Mouse (Mus musculus): Measurements from ENCODE around the gene Stx2.
A peak's percentile ranks its signal among the peaks of the same experiment; 100 is the strongest.
"Not testable (repeated sequence)": the region's sequence is repeated elsewhere in the genome, so short reads cannot be mapped to it uniquely, and the experiment has no call there.

Stx2 gene

GRCm38 (mm10) chr5:129015020-129015419 is 6.6 kb upstream of the Stx2 start:
- no peak for ATAC-seq (ENCODE audit: insufficient number of reproducible peaks, low FRiP score, low TSS enrichment)

GRCm38 (mm10) chr5:129010937-129011336 is 2.6 kb upstream of the Stx2 start:
- no peak for ATAC-seq (ENCODE audit: insufficient number of reproducible peaks, low FRiP score, low TSS enrichment)

- no peak for ATAC-seq (ENCODE audit: insufficient number of reproducible peaks, low FRiP score, low TSS enrichment)
Measured at GRCm38 (mm10) chr5:129009577-129009976, 1.2 kb upstream of the Stx2 start.

- ATAC-seq (ENCODE audit: insufficient number of reproducible peaks, low FRiP score, low TSS enrichment) = peak; percentile 42; the same call in 1 of the 2 replicates
Measured at GRCm38 (mm10) chr5:129008008-129008407, 366 bp downstream of the Stx2 start.

GRCm38 (mm10) chr5:129007105-129007957 is 1.0 kb downstream of the Stx2 start:
- no peak; the same call in 1 of the 2 replicates for ATAC-seq (ENCODE audit: insufficient number of reproducible peaks, low FRiP score, low TSS enrichment)

- ATAC-seq (ENCODE audit: insufficient number of reproducible peaks, low FRiP score, low TSS enrichment) = no peak
Measured at GRCm38 (mm10) chr5:129006031-129006788, 2.2 kb downstream of the Stx2 start.

GRCm38 (mm10) chr5:129005416-129005815 is 3.0 kb downstream of the Stx2 start:
- ATAC-seq (ENCODE audit: insufficient number of reproducible peaks, low FRiP score, low TSS enrichment) = no peak

- ATAC-seq (ENCODE audit: insufficient number of reproducible peaks, low FRiP score, low TSS enrichment) = no peak
Measured at GRCm38 (mm10) chr5:129002571-129003011, 5.8 kb downstream of the Stx2 start.

GRCm38 (mm10) chr5:129000706-129001468 is 7.5 kb downstream of the Stx2 start:
- no peak for ATAC-seq (ENCODE audit: insufficient number of reproducible peaks, low FRiP score, low TSS enrichment)

GRCm38 (mm10) chr5:128987141-128987954 is 21.0 kb downstream of the Stx2 start:
- no peak for ATAC-seq (ENCODE audit: insufficient number of reproducible peaks, low FRiP score, low TSS enrichment)

- ATAC-seq (ENCODE audit: insufficient number of reproducible peaks, low FRiP score, low TSS enrichment) = no peak
Measured at GRCm38 (mm10) chr5:128985946-128986345, 22.4 kb downstream of the Stx2 start.

- no peak for ATAC-seq (ENCODE audit: insufficient number of reproducible peaks, low FRiP score, low TSS enrichment)
Measured at GRCm38 (mm10) chr5:128984536-128984935, 23.8 kb downstream of the Stx2 start.

- peak; percentile 58; the same call in 1 of the 2 replicates for ATAC-seq (ENCODE audit: insufficient number of reproducible peaks, low FRiP score, low TSS enrichment)
Measured at GRCm38 (mm10) chr5:128981607-128982006, 26.8 kb downstream of the Stx2 start.

- ATAC-seq (ENCODE audit: insufficient number of reproducible peaks, low FRiP score, low TSS enrichment) = no peak
Measured at GRCm38 (mm10) chr5:128980857-128981256, 27.5 kb downstream of the Stx2 start.

- ATAC-seq (ENCODE audit: insufficient number of reproducible peaks, low FRiP score, low TSS enrichment) = no peak
Measured at GRCm38 (mm10) chr5:128978957-128979356, 29.4 kb downstream of the Stx2 start.

- not testable (repeated sequence) for ATAC-seq (ENCODE audit: insufficient number of reproducible peaks, low FRiP score, low TSS enrichment)
Measured at GRCm38 (mm10) chr5:128977466-128977865, 30.9 kb downstream of the Stx2 start.

GRCm38 (mm10) chr5:128976266-128976665 is 32.1 kb downstream of the Stx2 start:
- ATAC-seq (ENCODE audit: insufficient number of reproducible peaks, low FRiP score, low TSS enrichment) = no peak

- no peak for ATAC-seq (ENCODE audit: insufficient number of reproducible peaks, low FRiP score, low TSS enrichment)
Measured at GRCm38 (mm10) chr5:128971298-128971697, 37.1 kb downstream of the Stx2 start.

GRCm38 (mm10) chr5:128970878-128971277 is 37.5 kb downstream of the Stx2 start:
- no peak for ATAC-seq (ENCODE audit: insufficient number of reproducible peaks, low FRiP score, low TSS enrichment)

- ATAC-seq (ENCODE audit: insufficient number of reproducible peaks, low FRiP score, low TSS enrichment) = no peak
Measured at GRCm38 (mm10) chr5:128964353-128964752, 44.0 kb downstream of the Stx2 start.
